Mouse (Mus musculus): ENCODE results near the gene Abcb7. TPM values are rescaled to one million over a fixed set of nuclear protein-coding genes. Genes with fewer than 3 reads are reported as not detected.
"Not testable (repeated sequence)": the region's sequence is repeated elsewhere in the genome, so short reads cannot be mapped to it uniquely, and the experiment has no call there.

Gene Abcb7
- polyA plus RNA-seq (2016; fragmentation: Nextera tagmentation; extraction: Ambion mirVana): 13.6 and 14.4 TPM in 2 replicates

DNA sequence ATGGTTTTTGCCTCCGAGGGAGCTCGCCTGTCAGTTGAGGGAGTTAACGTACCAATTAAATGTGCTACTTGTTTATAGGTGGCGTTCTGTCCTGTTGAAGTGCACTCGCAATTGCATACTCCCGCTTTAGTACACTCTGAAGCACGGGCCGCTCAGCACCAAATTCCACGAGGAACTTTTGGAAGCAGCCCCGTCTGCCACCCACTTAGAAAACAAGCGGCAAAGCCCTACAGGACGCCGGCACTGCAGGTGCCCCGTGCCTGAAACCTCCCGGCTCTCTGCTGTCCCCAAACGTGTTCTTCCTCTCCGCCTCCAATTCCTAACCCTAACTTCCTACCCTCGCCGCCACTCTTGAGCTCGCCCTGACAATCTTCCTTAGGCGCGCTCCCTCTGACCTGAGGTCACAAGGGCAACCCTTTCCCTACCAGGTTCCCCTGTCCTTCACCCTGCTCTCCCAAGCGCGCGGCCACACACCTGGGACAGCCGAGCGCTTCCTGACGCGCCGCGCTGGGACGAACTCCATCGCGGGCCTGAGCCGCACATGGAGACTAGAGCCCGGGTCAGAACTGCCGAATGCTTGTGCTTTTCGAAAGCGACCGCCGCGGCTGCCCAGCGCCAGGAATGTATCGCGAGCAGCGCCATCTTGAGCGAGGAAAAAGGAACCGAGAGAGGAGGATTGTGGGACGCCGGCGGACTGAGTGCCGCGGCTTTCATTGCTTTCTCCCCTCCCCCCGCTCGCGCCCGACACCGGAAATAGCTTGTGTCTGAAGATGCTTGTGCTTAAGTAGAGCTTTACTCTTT is at the start of gene Abcb7:
Abcb7 (minus strand) TSS at position 674 of the 801 bp plus-strand sequence.
- Histone ChIP-seq H3K36me3 (replicated peaks) (no peaks in the 10 kb centered on the region), H3K9me3 (no peaks in the 10 kb centered on the region), H3K27ac (peak within 1 kb of the TSS; percentile 95), H3K4me1 (peaks cover 4% of the 10 kb centered on the region; the same call in 1 of the 2 replicates), H3K27me3 (ENCODE audit: poor library complexity, severe bottlenecking) (peaks cover 85% of the 10 kb centered on the region), H3K4me3 (peak within 1 kb of the TSS; percentile 64)
- DNase-seq (ENCODE audit: extremely low spot score, low spot score): peak; percentile 74
- WGBS: 21% methylated on average over 58 of the region's 58 CpGs

DNA sequence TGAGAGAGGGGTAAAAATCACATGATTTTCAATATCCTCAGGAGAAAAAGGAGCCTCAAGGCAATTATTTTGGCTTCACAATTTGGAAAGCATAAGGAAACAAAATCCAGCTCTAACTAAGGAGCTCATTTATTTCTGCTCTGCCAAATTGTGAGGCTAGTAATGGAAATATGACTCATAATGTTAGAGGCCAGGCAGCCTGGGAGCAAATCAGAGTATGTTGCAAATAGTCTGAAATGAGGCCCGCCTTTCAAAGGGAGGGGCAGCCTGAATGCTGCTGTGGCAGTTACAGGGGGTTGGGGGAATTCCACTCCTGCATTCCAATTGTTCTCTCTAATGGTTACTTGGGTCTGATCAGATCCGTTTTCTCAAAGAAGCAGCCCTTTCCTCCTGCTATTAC is 48.1 kb upstream of the Abcb7 start:
- 66% methylated on average over 2 of the region's 2 CpGs for whole genome bisulfite sequencing
- no peaks in the 10 kb centered on the region for H3K4me1 ChIP-seq
- no peaks in the 10 kb centered on the region for H3K9me3 ChIP-seq
- H3K4me3 ChIP-seq: no peak overlapping the region
- no peaks in the 10 kb centered on the region for H3K36me3 ChIP-seq (replicated peaks)
- H3K27ac ChIP-seq: no peak overlapping the region
- no peak for DNase-seq (ENCODE audit: extremely low spot score, low spot score)
- H3K27me3 ChIP-seq (ENCODE audit: poor library complexity, severe bottlenecking): peaks cover 37% of the 10 kb centered on the region

DNA sequence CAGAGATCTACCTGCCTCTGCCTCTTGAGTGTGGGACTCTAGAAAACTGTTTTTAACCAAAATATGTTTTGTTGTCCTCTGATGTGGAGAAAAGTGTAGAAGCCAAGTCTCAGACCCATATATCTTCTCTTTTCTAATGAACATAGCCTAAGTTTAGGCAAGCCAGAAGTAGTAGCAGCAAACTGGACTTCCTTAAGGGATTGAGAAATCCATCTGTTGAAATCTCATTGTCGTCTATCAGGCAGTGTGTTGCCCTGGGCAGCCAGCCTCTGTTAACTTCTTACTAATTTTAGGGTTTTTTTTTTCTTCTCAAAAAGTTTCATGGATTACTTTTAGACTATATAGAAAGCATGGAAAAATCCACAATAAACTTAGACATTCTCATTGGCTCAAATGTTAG is 38.8 kb upstream of the Abcb7 start:
- no peak overlapping the region for H3K27ac ChIP-seq
- no peak overlapping the region for H3K4me3 ChIP-seq
- H3K9me3 ChIP-seq: no peaks in the 10 kb centered on the region
- DNase-seq (ENCODE audit: extremely low spot score, low spot score): no peak
- 87% methylated on average over 1 of the region's 1 CpGs for WGBS
- H3K36me3 ChIP-seq (replicated peaks): no peaks in the 10 kb centered on the region
- H3K4me1 ChIP-seq: no peaks in the 10 kb centered on the region
- peaks cover 89% of the 10 kb centered on the region for H3K27me3 ChIP-seq (ENCODE audit: poor library complexity, severe bottlenecking)

DNA sequence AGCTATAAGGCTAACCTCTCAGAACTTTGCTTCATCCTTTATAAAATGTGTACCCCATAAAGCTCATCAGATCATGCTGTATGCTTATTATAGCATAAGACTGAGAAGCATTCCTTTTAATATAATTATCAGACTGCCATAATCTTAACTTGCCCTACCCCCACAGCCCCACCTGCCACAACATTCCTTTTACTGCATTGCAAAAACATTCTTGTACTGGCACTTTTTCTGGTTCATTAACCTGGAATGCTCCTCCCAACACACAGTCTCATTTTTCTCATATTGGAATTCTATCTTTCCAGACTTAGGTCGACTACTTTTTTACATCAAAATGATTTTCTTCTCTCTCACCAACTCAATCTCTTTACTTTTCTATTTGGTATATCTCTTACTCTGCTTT is 19.8 kb upstream of the Abcb7 start:
- H3K9me3 ChIP-seq: no peaks in the 10 kb centered on the region
- H3K4me3 ChIP-seq: no peak overlapping the region
- H3K27me3 ChIP-seq (ENCODE audit: poor library complexity, severe bottlenecking): peaks cover 89% of the 10 kb centered on the region
- no peak overlapping the region for H3K27ac ChIP-seq
- H3K4me1 ChIP-seq: no peaks in the 10 kb centered on the region
- no peaks in the 10 kb centered on the region for H3K36me3 ChIP-seq (replicated peaks)
- no peak for DNase-seq (ENCODE audit: extremely low spot score, low spot score)
- 54% methylated on average over 1 of the region's 1 CpGs for WGBS

DNA sequence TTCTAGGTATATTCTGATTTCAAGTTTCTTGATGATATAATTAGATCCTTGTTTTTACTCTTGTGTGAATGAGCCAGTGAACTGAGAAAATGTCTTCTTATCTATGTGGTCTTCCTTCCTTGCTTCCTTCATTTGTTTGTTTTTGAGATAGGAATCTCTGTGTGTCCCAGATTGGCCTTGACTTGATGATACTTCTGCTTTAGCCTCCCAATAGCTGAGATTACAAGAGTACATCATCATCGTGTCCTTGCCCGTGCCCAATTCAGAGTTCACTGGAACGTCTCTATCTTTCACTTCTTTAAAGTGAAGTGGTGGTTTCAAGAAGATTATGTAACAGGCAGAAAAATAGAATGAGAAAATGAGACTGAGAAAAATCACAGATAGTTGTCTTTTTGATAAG is 14.5 kb upstream of the Abcb7 start:
- 91% methylated on average over 3 of the region's 3 CpGs for WGBS
- DNase-seq (ENCODE audit: extremely low spot score, low spot score): no peak
- no peak overlapping the region for H3K27ac ChIP-seq
- H3K36me3 ChIP-seq (replicated peaks): no peaks in the 10 kb centered on the region
- no peaks in the 10 kb centered on the region for H3K4me1 ChIP-seq
- peaks cover 78% of the 10 kb centered on the region for H3K27me3 ChIP-seq (ENCODE audit: poor library complexity, severe bottlenecking)
- H3K4me3 ChIP-seq: no peak overlapping the region
- no peaks in the 10 kb centered on the region for H3K9me3 ChIP-seq

DNA sequence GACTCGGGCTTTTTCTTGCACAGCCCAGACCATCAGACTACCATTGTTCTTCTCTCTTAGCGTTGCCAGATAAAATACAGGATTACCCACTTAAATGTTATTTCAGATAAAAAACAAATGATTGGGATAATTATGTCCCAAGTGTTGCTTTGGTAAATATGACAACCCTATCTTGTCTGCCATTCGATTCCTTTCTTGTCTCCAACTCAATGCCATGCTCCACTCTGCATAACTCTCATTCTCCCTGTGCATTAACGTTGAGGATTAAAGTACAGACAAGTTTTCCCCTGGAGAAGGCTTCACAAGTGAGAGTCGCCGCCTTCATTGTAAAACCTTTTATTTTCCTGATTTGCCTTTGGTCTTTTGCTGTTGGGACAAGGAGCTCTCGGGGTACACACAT is 339 bp upstream of the Abcb7 start:
- Histone ChIP-seq H3K9me3 (no peaks in the 10 kb centered on the region), H3K36me3 (replicated peaks) (no peaks in the 10 kb centered on the region), H3K4me3 (peak overlapping the region; percentile 64), H3K27me3 (ENCODE audit: poor library complexity, severe bottlenecking) (peaks cover 87% of the 10 kb centered on the region), H3K4me1 (peaks cover 4% of the 10 kb centered on the region; the same call in 1 of the 2 replicates), H3K27ac (peak overlapping the region; percentile 95)
- WGBS: 57% methylated on average over 7 of the region's 7 CpGs
- no peak for DNase-seq (ENCODE audit: extremely low spot score, low spot score)

DNA sequence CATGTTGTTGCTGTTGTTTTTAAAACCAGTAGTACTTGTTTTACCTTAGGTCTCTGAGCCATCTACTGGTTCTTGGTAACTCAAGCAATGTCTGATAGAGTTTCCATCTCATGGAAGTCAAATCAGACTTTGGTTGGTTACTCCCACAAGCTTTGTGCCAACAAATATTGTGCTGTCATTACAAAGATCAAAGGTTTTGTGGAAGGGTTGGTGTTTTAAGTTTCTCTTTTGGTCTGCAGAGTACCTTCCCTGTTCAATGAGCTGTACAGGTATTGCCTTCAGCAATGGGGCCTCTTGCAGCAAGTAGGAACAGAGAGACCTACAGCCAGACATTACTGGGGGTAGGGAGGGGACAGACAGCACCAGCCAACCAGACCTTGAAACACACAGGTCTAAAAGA is 5.5 kb downstream of the Abcb7 start:
- Histone ChIP-seq H3K27me3 (ENCODE audit: poor library complexity, severe bottlenecking) (peaks cover 73% of the 10 kb centered on the region), H3K36me3 (replicated peaks) (no peaks in the 10 kb centered on the region), H3K4me1 (no peaks in the 10 kb centered on the region), H3K27ac (no peak overlapping the region), H3K4me3 (no peak overlapping the region), H3K9me3 (no peaks in the 10 kb centered on the region)
- DNase-seq (ENCODE audit: extremely low spot score, low spot score): no peak

DNA sequence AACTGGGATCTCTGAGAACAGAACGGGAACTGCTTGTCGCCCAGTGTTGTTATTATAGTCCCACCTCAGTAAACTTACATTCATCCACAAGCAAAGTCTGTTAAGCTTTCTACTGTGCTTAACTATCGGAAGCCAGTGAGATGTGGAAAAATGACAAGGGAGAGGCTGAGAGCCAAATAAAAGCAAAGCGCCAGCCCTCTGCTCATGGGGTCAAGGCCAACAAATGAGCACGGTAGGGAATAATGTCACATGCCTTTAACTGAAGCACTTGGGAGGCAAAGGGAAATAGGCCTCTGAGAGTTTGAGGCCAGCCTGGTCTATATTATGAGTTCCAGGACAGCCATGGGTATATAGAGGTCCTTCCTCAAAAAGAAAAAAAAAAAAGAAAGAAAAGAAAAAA is 11.2 kb downstream of the Abcb7 start:
- WGBS: 67% methylated on average over 5 of the region's 5 CpGs
- no peak overlapping the region for H3K27ac ChIP-seq
- no peak for DNase-seq (ENCODE audit: extremely low spot score, low spot score)
- no peaks in the 10 kb centered on the region for H3K4me1 ChIP-seq
- peaks cover 84% of the 10 kb centered on the region for H3K27me3 ChIP-seq (ENCODE audit: poor library complexity, severe bottlenecking)
- no peaks in the 10 kb centered on the region for H3K36me3 ChIP-seq (replicated peaks)
- H3K4me3 ChIP-seq: no peak overlapping the region
- H3K9me3 ChIP-seq: no peaks in the 10 kb centered on the region

DNA sequence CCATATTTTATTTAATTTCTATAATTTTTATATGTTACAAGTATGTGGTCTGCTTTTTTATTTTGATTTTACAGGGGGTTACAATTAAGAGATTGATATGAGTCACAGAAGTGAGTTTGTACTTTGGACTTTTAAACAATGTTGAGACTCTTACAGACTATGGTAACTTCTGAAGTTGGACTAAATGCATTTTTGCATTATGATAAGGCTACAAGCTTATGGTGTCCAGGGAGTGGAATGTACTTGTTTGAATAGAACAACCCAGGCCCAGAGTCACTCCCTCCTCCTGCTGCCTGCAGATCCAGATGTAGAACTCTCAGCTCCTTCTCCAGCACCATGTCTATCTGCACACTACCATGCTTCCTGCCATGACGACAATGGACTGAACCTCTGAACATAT is 12.5 kb downstream of the Abcb7 start:
- Histone ChIP-seq H3K27me3 (ENCODE audit: poor library complexity, severe bottlenecking) (peaks cover 85% of the 10 kb centered on the region), H3K36me3 (replicated peaks) (no peaks in the 10 kb centered on the region), H3K27ac (no peak overlapping the region), H3K4me3 (no peak overlapping the region), H3K9me3 (no peaks in the 10 kb centered on the region), H3K4me1 (no peaks in the 10 kb centered on the region)
- 84% methylated on average over 1 of the region's 1 CpGs for WGBS
- no peak for DNase-seq (ENCODE audit: extremely low spot score, low spot score)

DNA sequence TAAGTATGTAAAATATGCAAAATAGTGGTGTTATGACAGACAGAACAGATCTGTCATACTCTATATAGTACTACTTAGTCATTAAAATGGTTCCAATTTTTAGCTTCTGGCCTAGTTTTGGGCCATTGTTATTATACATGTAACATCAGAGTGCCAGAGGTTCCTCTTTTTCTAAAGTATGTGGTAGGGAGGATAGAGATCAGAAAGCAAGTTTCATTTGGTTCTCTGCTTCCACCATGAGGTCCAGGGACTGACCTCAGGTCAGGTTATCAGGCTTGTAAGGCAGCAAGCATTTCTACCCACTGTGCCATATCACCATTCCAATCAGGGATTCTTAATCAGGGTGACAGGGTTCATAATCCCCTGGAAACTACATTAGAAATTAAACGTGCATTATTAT is 16.1 kb downstream of the Abcb7 start:
- DNase-seq (ENCODE audit: extremely low spot score, low spot score): no peak
- H3K36me3 ChIP-seq (replicated peaks): no peaks in the 10 kb centered on the region
- no peak overlapping the region for H3K27ac ChIP-seq
- no peaks in the 10 kb centered on the region for H3K9me3 ChIP-seq
- no peak overlapping the region for H3K4me3 ChIP-seq
- peaks cover 79% of the 10 kb centered on the region for H3K27me3 ChIP-seq (ENCODE audit: poor library complexity, severe bottlenecking)
- no peaks in the 10 kb centered on the region for H3K4me1 ChIP-seq
- WGBS: 54% methylated on average over 1 of the region's 1 CpGs

DNA sequence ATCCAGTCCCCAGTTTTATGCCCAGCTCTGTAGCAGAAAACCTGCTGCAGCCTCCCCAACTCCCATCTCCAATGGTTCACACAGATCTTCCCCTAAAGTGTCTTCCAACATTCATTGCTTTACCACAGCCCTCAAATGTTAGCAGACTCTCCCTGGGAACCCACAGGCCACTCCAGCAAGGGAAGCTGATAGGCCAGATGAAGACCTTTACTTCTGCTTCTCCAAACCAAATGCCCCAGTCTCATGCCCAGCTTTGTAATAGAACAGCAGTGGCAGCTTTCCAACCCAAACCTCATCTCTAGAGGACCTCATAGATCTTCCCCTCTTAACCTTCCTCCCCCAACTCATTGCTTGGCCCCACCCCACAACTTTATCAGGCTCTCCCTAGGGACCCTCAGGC is 54.0 kb downstream of the Abcb7 start:
- Histone ChIP-seq H3K36me3 (replicated peaks) (no peaks in the 10 kb centered on the region), H3K9me3 (no peaks in the 10 kb centered on the region), H3K4me3 (no peak overlapping the region), H3K27ac (no peak overlapping the region), H3K4me1 (no peaks in the 10 kb centered on the region), H3K27me3 (ENCODE audit: poor library complexity, severe bottlenecking) (peaks cover 76% of the 10 kb centered on the region)
- no peak for DNase-seq (ENCODE audit: extremely low spot score, low spot score)

DNA sequence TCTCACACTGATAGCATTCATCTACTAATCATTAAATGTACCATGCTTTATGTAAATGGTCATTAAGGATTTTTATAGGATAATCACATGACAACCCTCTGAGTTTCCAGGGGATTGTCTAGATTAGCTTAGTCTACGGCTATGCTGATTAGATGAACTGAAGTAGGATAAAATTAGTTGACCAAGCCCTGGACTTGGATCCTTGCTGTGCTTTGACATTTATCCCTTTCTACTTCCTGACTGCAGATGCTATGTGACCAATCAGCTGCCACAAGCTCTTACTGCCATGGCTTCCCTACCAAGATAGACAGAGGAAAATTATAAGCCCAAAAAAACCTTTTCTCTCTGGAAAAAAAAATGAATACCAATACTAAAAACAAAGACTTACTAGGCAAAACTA is 57.8 kb downstream of the Abcb7 start:
- no peak for DNase-seq (ENCODE audit: extremely low spot score, low spot score)
- Histone ChIP-seq H3K9me3 (no peaks in the 10 kb centered on the region), H3K36me3 (replicated peaks) (no peaks in the 10 kb centered on the region), H3K4me1 (no peaks in the 10 kb centered on the region), H3K4me3 (no peak overlapping the region), H3K27ac (no peak overlapping the region), H3K27me3 (ENCODE audit: poor library complexity, severe bottlenecking) (peaks cover 62% of the 10 kb centered on the region)
- WGBS: 84% methylated on average over 1 of the region's 1 CpGs

DNA sequence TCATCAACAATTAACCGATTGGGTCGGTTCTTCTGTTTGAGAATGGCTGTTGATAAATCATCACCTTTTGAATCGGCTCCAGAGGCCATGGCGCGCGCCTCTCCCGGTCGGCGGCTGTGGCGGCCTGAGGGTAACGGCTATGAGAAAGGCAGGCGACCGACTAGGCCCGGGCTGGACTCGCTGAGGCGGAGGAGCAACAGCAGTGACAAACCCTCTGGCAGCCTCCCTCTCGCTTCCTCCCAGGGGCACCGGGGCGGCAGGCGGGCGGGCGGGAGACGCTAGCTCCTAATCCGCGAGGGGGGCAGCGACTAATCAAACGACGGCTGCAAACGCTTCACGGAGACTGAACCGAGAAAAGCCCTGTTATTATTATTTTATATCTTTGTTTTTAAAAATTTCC is 65.5 kb downstream of the Abcb7 start:
- not testable (repeated sequence) for DNase-seq (ENCODE audit: extremely low spot score, low spot score); H3K36me3 ChIP-seq (replicated peaks); H3K4me1 ChIP-seq; H3K9me3 ChIP-seq; H3K27ac ChIP-seq; H3K4me3 ChIP-seq
- H3K27me3 ChIP-seq (ENCODE audit: poor library complexity, severe bottlenecking): peaks cover 12% of the 10 kb centered on the region
- WGBS: 89% methylated on average over 29 of the region's 31 CpGs

DNA sequence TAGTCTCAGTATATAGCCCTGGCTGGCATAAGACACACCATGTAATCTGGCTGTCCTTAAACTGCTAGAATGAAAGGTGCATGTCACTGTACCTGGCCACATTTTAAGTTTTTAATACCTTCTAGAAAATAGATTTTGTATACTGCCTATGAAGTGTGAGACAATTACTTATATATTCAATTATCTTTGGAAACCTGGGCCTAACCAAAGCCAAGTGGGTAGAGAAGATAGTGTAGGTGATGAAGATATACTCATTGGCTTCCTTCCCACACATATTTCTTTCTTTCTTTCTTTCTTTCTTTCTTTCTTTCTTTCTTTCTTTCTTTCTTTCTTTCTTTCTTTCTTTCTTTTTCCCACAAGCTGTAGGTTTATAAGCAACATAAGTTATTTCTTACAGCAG is 121.9 kb downstream of the Abcb7 start:
- peaks cover 5% of the 10 kb centered on the region; the same call in 1 of the 2 replicates for H3K36me3 ChIP-seq (replicated peaks)
- no peaks in the 10 kb centered on the region for H3K4me1 ChIP-seq
- H3K4me3 ChIP-seq: no peak overlapping the region
- peaks cover 44% of the 10 kb centered on the region for H3K27me3 ChIP-seq (ENCODE audit: poor library complexity, severe bottlenecking)
- DNase-seq (ENCODE audit: extremely low spot score, low spot score): no peak
- no peaks in the 10 kb centered on the region for H3K9me3 ChIP-seq
- no peak overlapping the region for H3K27ac ChIP-seq

Measured in forebrain, embryonic 10.5 days (tissue).